Mouse (Mus musculus) common myeloid progenitor, adult 5-6 weeks (primary cell): Measurements from ENCODE around the gene Sult4a1. TPM values are rescaled to one million over a fixed set of nuclear protein-coding genes. Genes with fewer than 3 reads are reported as not detected.

Experiments used
- ATAC-seq: replicated peaks from 2 replicates; pipeline ENCODE4 v1.8.0; 2016; ENCODE audit warnings: low read depth, mild to moderate bottlenecking, moderate TSS enrichment, inconsistent platforms; ENCODE audit not compliant: poor library complexity, severe bottlenecking
- total RNA-seq: library from RNA; stranded (forward); fragments of 200-1000, 187-1606 nt; gene quantifications from 2 replicates; pipeline ENCODE4 v1.2.3, GENCODE M21; 2017

The Sult4a1 gene
- total RNA-seq, result not detected in 2 replicates

GRCm38 (mm10) chr15:84105105-84105923 lies at the start of gene Sult4a1:
Sult4a1 (minus strand) TSS chr15:84105754.
- ATAC-seq, result no peak

GRCm38 (mm10) chr15:84140929-84141328 lies 35.4 kb upstream of the Sult4a1 start:
- ATAC-seq, result no peak

- no peak for ATAC-seq
Measured at GRCm38 (mm10) chr15:84140109-84140508, 34.6 kb upstream of the Sult4a1 start.

- no peak for ATAC-seq
Measured at GRCm38 (mm10) chr15:84139592-84140005, 34.0 kb upstream of the Sult4a1 start.

- ATAC-seq, result no peak; the same call in 1 of the 2 replicates
Measured at GRCm38 (mm10) chr15:84136473-84137415, 31.2 kb upstream of the Sult4a1 start.

GRCm38 (mm10) chr15:84135472-84135871 lies 29.9 kb upstream of the Sult4a1 start:
- ATAC-seq, result no peak

- no peak for ATAC-seq
Measured at GRCm38 (mm10) chr15:84133440-84133839, 27.9 kb upstream of the Sult4a1 start.

GRCm38 (mm10) chr15:84131971-84132370 lies 26.4 kb upstream of the Sult4a1 start:
- no peak for ATAC-seq

- ATAC-seq, result peak; percentile 37
Measured at GRCm38 (mm10) chr15:84131096-84131786, 25.7 kb upstream of the Sult4a1 start.

- ATAC-seq, result peak; percentile 95
Measured at GRCm38 (mm10) chr15:84126871-84127270, 21.3 kb upstream of the Sult4a1 start.

GRCm38 (mm10) chr15:84126447-84126846 lies 20.9 kb upstream of the Sult4a1 start:
- ATAC-seq, result peak; percentile 45

- no peak for ATAC-seq
Measured at GRCm38 (mm10) chr15:84124086-84124485, 18.5 kb upstream of the Sult4a1 start.

GRCm38 (mm10) chr15:84123075-84123474 lies 17.5 kb upstream of the Sult4a1 start, which contains the start of gene Pnpla5:
Pnpla5 (minus strand) TSS chr15:84123175.
- no peak for ATAC-seq

GRCm38 (mm10) chr15:84121036-84121435 lies 15.5 kb upstream of the Sult4a1 start:
- ATAC-seq, result no peak

GRCm38 (mm10) chr15:84120612-84121011 lies 15.1 kb upstream of the Sult4a1 start:
- peak; percentile 75 for ATAC-seq

GRCm38 (mm10) chr15:84116466-84116865 lies 10.9 kb upstream of the Sult4a1 start:
- no peak for ATAC-seq

GRCm38 (mm10) chr15:84115727-84116126 lies 10.2 kb upstream of the Sult4a1 start:
- ATAC-seq, result peak; percentile 42; the same call in 1 of the 2 replicates

- ATAC-seq, result no peak
Measured at GRCm38 (mm10) chr15:84113873-84114272, 8.3 kb upstream of the Sult4a1 start.

- ATAC-seq, result peak; percentile 68
Measured at GRCm38 (mm10) chr15:84108899-84109298, 3.3 kb upstream of the Sult4a1 start.

GRCm38 (mm10) chr15:84105924-84106500 lies 458 bp upstream of the Sult4a1 start:
- ATAC-seq, result no peak
